Mouse (Mus musculus): ENCODE results near the gene Gstm7. TPM values are rescaled to one million over a fixed set of nuclear protein-coding genes. Genes with fewer than 3 reads are reported as not detected.

The Gstm7 gene
- polyA plus RNA-seq, 1 experiment from 2014 or later = 89.2 TPM

Other genes starting within 250 kb of the Gstm7 start
- gene Ahcyl1, start 235.3 kb downstream of the Gstm7 start, polyA plus RNA-seq (2015; fragmentation: Nextera tagmentation; extraction: Ambion mirVana) = 98.6 and 106 TPM in 2 replicates
- gene Csf1, start 171.3 kb downstream of the Gstm7 start, polyA plus RNA-seq (2015; fragmentation: Nextera tagmentation; extraction: Ambion mirVana) = 4.5 and 4.9 TPM in 2 replicates
- not detected in 2 replicates for gene Eps8l3, start 54.6 kb downstream of the Gstm7 start, polyA plus RNA-seq (2015; fragmentation: Nextera tagmentation; extraction: Ambion mirVana)
- 222 and 225 TPM in 2 replicates for gene Gstm5, start 36.0 kb downstream of the Gstm7 start, polyA plus RNA-seq (2015; fragmentation: Nextera tagmentation; extraction: Ambion mirVana)
- 11.7 and 11.9 TPM in 2 replicates for gene Gstm6, start 11.9 kb upstream of the Gstm7 start, polyA plus RNA-seq (2015; fragmentation: Nextera tagmentation; extraction: Ambion mirVana)
- gene Gstm3, start 37.5 kb upstream of the Gstm7 start, polyA plus RNA-seq (2015; fragmentation: Nextera tagmentation; extraction: Ambion mirVana) = 0.14 and 0.26 TPM in 2 replicates
- 2.8 and 3.6 TPM in 2 replicates for gene Gstm2, start 54.6 kb upstream of the Gstm7 start, polyA plus RNA-seq (2015; fragmentation: Nextera tagmentation; extraction: Ambion mirVana)
- gene Gstm1, start 86.2 kb upstream of the Gstm7 start, polyA plus RNA-seq (2015; fragmentation: Nextera tagmentation; extraction: Ambion mirVana) = 27.5 and 28.4 TPM in 2 replicates
- 10.8 and 11.4 TPM in 2 replicates for gene Gstm4, start 113.1 kb upstream of the Gstm7 start, polyA plus RNA-seq (2015; fragmentation: Nextera tagmentation; extraction: Ambion mirVana)
- 38.6 and 45.3 TPM in 2 replicates for gene Ampd2, start 154.8 kb upstream of the Gstm7 start, polyA plus RNA-seq (2015; fragmentation: Nextera tagmentation; extraction: Ambion mirVana)
- 0.44 and 0.57 TPM in 2 replicates for gene Gnat2, start 161.0 kb upstream of the Gstm7 start, polyA plus RNA-seq (2015; fragmentation: Nextera tagmentation; extraction: Ambion mirVana)
- 173 and 180 TPM in 2 replicates for gene Gnai3, start 214.3 kb upstream of the Gstm7 start, polyA plus RNA-seq (2015; fragmentation: Nextera tagmentation; extraction: Ambion mirVana)
- gene Gpr61, start 223.1 kb upstream of the Gstm7 start, polyA plus RNA-seq (2015; fragmentation: Nextera tagmentation; extraction: Ambion mirVana) = 0.98 and 1.0 TPM in 2 replicates

Measured in forebrain, embryonic 13.5 days (tissue).